Mouse (Mus musculus) cerebellum, adult 2 months (tissue): ENCODE data around the gene Stxbp5. TPM values are rescaled to one million over a fixed set of nuclear protein-coding genes. Genes with fewer than 3 reads are reported as not detected.
"Not testable (repeated sequence)": the region's sequence is repeated elsewhere in the genome, so short reads cannot be mapped to it uniquely, and the experiment has no call there.

Experiments
- DNase-seq, 2 experiments: peaks; one replicate each; pipeline ENCODE4 v3.0.0; 2021
- H3K27ac ChIP-seq: fragments of 200-500 bp; 2 replicates; pipeline ENCODE4 v1.5.1; 2012; ENCODE audit warnings: low read length, control low read depth, inconsistent platforms; ENCODE audit not compliant: insufficient read depth
- H3K27me3 ChIP-seq: fragments of 200-500 bp; 2 replicates; pipeline ENCODE4 v1.6.1; 2012; ENCODE audit warnings: inconsistent platforms, mild to moderate bottlenecking, low read length, moderate library complexity; ENCODE audit not compliant: control insufficient read depth, insufficient read depth
- H3K4me1 ChIP-seq: fragments of 200-500 bp; 2 replicates; pipeline ENCODE4 v1.6.1; 2011; ENCODE audit warnings: low read length; ENCODE audit not compliant: control insufficient read depth, insufficient read depth
- H3K4me3 ChIP-seq: fragments of 200-500 bp; replicated peaks from 2 replicates; pipeline ENCODE3; 2011; ENCODE audit warnings: mild to moderate bottlenecking, low read depth, low read length, control low read depth; ENCODE audit not compliant: insufficient read depth
- CTCF ChIP-seq: fragments of 200-500 bp; IDR thresholded peaks from 2 replicates; pipeline ENCODE4 v1.5.1; 2011; ENCODE audit warnings: low read depth, mild to moderate bottlenecking, control low read depth, low read length, moderate library complexity, borderline replicate concordance; ENCODE audit not compliant: insufficient read depth
- POLR2A ChIP-seq: fragments of 200-500 bp; IDR thresholded peaks from 2 replicates; pipeline ENCODE4 v1.6.1; 2011; ENCODE audit warnings: low read length, control low read depth, borderline replicate concordance; ENCODE audit not compliant: insufficient read depth
- WGBS: fragments of 180-500 bp; shearing (Covaris S2); methylation state at CpG from one replicate; pipeline ENCODE4 v1.1.7; 2018; 5-methylcytosine and 5-hydroxymethylcytosine counted together
- polyA plus RNA-seq: library from polyadenylated mRNA; depleted of rRNA; stranded (reverse); fragments of >200 nt; gene quantifications from 2 replicates; pipeline ENCODE4 v1.2.3, GENCODE M21; 2012

The Stxbp5 gene
- polyA plus RNA-seq, 1 experiment = 30.9 TPM

- DNase-seq = peak; percentile 33 to 37
- Histone ChIP-seq H3K4me1 (peaks cover 5% of the 10 kb centered on the region), H3K27ac (no peak overlapping the region), H3K4me3 (peak overlapping the region; percentile 87), H3K27me3 (no peaks in the 10 kb centered on the region)
- 3% methylated on average over 15 of the region's 15 CpGs for WGBS
- TF ChIP-seq CTCF (no peak), POLR2A (no peak)
Measured at GRCm38 (mm10) chr10:9899816-9900215, 1.1 kb downstream of the Stxbp5 start.

DNA sequence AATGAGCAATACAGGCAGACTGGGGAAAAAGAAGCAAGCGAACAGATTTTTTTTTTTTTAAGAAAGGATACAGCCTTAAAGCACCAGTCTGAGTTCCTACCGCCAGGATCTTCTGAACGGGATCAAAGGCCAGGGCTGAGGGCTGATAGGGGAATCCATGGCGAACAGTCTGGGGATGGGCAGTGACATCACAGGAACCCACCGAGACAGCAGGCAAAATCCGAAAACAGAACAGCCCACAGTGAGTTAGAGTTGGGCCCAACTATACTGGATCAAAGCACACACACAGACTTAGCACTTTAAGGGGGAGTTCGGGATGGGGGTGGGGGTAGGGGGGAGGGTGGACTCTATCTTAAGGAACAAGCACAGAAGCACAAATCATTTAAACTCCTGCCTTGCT, 1.8 kb downstream of the Stxbp5 start:
- peak overlapping the region; percentile 77 for H3K4me3 ChIP-seq
- no peak for TF ChIP-seq POLR2A
- DNase-seq = no peak

GRCm38 (mm10) chr10:9897852-9898251, 3.0 kb downstream of the Stxbp5 start:
- Histone ChIP-seq H3K4me3 (peak overlapping the region; percentile 24), H3K27me3 (no peaks in the 10 kb centered on the region), H3K4me1 (peaks cover 8% of the 10 kb centered on the region), H3K27ac (no peak overlapping the region)
- TF ChIP-seq CTCF = no peak
- no peak for TF ChIP-seq POLR2A
- DNase-seq = no peak
- 35% methylated on average over 5 of the region's 5 CpGs for WGBS

More for the DNA sequence above, 1.8 kb downstream of the Stxbp5 start:
- H3K27me3 ChIP-seq = no peaks in the 10 kb centered on the region
- H3K27ac ChIP-seq = no peak overlapping the region
- 3% methylated on average over 7 of the region's 7 CpGs for WGBS
- peaks cover 5% of the 10 kb centered on the region for H3K4me1 ChIP-seq

- 5% methylated on average over 2 of the region's 2 CpGs for WGBS
- Histone ChIP-seq H3K4me3 (no peak overlapping the region), H3K27me3 (no peaks in the 10 kb centered on the region), H3K27ac (no peak overlapping the region), H3K4me1 (peaks cover 13% of the 10 kb centered on the region)
- TF ChIP-seq CTCF (no peak), POLR2A (no peak)
- DNase-seq = peak in 1 of 2 experiments; percentile 46
Measured at GRCm38 (mm10) chr10:9893562-9893961, 7.3 kb downstream of the Stxbp5 start.

DNA sequence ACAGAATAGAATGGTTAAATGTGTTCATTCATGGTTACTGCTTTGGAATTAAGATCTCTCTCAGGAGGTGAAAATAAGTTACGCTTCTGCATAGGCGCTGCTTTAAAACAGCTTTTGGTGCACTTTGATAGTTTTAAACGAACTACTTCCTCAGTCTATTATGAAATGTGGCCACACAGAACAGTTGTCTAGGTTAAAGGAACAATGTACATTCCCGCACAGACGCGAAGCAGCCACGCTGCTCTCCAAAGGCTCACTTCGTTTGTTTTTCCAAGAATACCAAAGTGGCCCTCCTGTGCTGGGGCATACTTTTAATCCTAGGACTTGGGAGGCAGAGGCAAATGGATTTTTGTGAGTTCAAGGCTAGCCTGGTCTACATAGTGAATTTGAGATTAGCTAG, 11.2 kb downstream of the Stxbp5 start:
- WGBS = 74% methylated on average over 8 of the region's 8 CpGs
- no peak overlapping the region for H3K4me3 ChIP-seq
- H3K27ac ChIP-seq = no peak overlapping the region
- peaks cover 10% of the 10 kb centered on the region for H3K4me1 ChIP-seq
- H3K27me3 ChIP-seq = no peaks in the 10 kb centered on the region
- TF ChIP-seq CTCF (no peak), POLR2A (no peak)
- no peak for DNase-seq

- TF ChIP-seq POLR2A (no peak), CTCF (no peak)
- Histone ChIP-seq H3K4me3 (no peak overlapping the region), H3K27me3 (no peaks in the 10 kb centered on the region), H3K4me1 (peaks cover 10% of the 10 kb centered on the region), H3K27ac (no peak overlapping the region)
- WGBS = 14% methylated on average over 4 of the region's 4 CpGs
- peak in 1 of 2 experiments; percentile 34 for DNase-seq
Measured at GRCm38 (mm10) chr10:9888655-9889054, 12.2 kb downstream of the Stxbp5 start.

GRCm38 (mm10) chr10:9881781-9882320, 19.0 kb downstream of the Stxbp5 start:
- not testable (repeated sequence) for H3K4me3 ChIP-seq, H3K27ac ChIP-seq, H3K27me3 ChIP-seq, DNase-seq
- peaks cover 13% of the 10 kb centered on the region for H3K4me1 ChIP-seq
- 94% methylated on average over 5 of the region's 5 CpGs for WGBS

DNA sequence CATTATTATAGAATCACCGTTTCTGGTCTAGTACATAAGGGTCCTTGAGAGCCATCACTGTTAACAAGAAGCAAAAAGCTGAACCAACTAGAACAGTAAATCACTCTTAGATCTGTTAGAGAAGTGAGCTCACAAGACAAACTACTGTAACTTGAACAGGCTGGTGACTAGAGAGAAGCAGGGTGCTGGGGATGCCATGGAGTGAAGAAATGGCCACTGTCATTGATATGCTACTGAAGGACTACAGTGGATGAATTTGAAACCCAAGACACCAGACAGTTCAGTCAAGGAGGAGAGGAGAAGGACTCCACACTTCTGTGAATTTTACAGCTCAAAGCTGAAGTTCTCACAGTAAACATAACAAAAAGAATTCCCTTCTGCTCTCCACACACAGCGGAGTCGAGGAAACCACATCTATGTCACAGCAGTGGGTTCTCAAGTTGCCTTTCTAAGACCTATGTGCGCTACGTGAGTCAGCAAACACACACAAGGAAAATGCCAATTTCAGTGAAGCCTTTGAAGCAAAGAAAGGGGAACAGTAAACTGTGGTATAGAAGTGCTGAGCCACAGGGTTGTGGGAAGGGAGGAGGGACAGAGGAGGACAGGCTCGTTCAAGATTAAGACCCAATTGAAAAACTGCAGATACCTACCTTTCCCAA, 20.7 kb downstream of the Stxbp5 start:
- H3K27ac ChIP-seq = no peak overlapping the region
- H3K4me1 ChIP-seq = peaks cover 13% of the 10 kb centered on the region
- no peaks in the 10 kb centered on the region for H3K27me3 ChIP-seq
- no peak overlapping the region for H3K4me3 ChIP-seq
- WGBS = 87% methylated on average over 6 of the region's 6 CpGs
- DNase-seq = no peak
- no peak for TF ChIP-seq CTCF
- TF ChIP-seq POLR2A = no peak
